Mouse (Mus musculus) stomach, postnatal 0 days (tissue): ENCODE data around the gene Frem3.

ENCODE experiments used
- CTCF ChIP-seq: IDR thresholded peaks from 2 replicates; pipeline ENCODE4 v1.5.1; 2016; ENCODE audit warnings: antibody characterized with exemption, low read depth, mild to moderate bottlenecking, moderate library complexity
- EP300 ChIP-seq: optimal IDR thresholded peaks from 2 replicates; pipeline ENCODE3; 2016; ENCODE audit warnings: antibody characterized with exemption

DNA sequence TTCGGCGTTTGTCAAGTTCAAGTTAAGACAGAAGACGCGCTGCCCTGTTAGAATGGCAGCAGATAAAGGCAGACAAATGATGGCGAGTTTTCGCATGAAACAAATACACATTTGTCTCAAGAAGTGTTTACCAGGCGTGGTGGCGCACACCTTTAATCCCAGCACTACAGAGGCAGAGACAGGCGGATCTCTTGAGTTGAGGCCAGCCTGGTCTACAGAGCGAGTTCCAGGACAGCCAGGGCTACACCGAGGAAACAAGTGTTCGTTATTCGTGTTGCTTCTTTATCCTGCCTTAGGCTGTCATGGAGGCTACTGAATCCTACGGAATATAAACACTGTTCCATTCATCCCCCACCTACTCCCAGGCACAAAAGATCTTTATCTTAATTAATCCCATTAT is 129.1 kb downstream of the Frem3 start:
- TF ChIP-seq CTCF (no peak), EP300 (no peak)
